ENCODE assay signal across 1 mouse cellular context in the genomic region with DNA sequence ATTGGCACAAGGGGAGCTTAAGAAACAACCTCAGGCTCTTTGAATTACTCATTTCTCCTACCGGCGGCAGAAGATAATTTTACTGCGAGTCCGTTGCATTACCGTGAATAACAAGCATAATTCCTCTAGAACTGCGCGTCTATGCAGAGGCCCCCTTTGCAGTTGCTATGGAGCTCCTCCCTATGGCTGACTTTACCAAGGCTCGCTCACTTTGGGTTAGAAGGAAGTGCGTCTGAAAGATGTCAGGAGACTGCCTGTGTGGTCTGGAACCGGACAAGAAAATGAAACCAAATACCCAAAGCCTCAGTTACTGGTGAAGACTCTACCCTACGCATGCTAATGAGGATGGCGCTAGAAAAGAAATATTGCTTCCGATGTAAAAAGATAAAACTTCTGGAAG.
TF ChIP-seq lines count a peak whose summit lies in the region.

No protein-coding gene starts in this region.

TF ChIP-seq in CH12.LX, 34 proteins besides CTCF, POLR2A, EP300 and RAD21 (continued from another document):
- TF ChIP-seq JUND (conservative IDR thresholded peaks at IDR 0.05; ENCODE audit: low read depth, low read length) (no peak), MXI1 (IDR thresholded peaks at IDR 0.05; ENCODE audit: low read depth, low read length) (no peak), ELF1 (IDR thresholded peaks at IDR 0.05; ENCODE audit: low read depth, low read length) (peak; percentile 43; the same call in 1 of the 2 replicates), KAT2A (IDR thresholded peaks at IDR 0.05; ENCODE audit: insufficient replicate concordance, low read length) (no peak), MAFK (IDR thresholded peaks at IDR 0.05; ENCODE audit: insufficient replicate concordance, low read length) (no peak), TCF12 (IDR thresholded peaks at IDR 0.05; ENCODE audit: low read depth, low read length) (peak; percentile 34; the same call in 1 of the 2 replicates), GABPA (IDR thresholded peaks at IDR 0.05; ENCODE audit: insufficient replicate concordance, low read depth, low read length) (no peak), SIN3A (IDR thresholded peaks at IDR 0.05; ENCODE audit: low read length) (no peak), PAX5 (IDR thresholded peaks at IDR 0.05; ENCODE audit: low read length) (no peak), SMC3 (IDR thresholded peaks at IDR 0.05; ENCODE audit: low read depth, low read length) (peak; percentile 29; the same call in 1 of the 2 replicates), ZKSCAN1 (IDR thresholded peaks at IDR 0.05; ENCODE audit: borderline replicate concordance, low read depth, low read length) (no peak), ETS1 (conservative IDR thresholded peaks at IDR 0.05; ENCODE audit: low read depth, low read length) (0 out of 2 replicates have a peak, but pooled peaks have one; percentile 14), USF1 (IDR thresholded peaks at IDR 0.05; ENCODE audit: low read depth, low read length) (no peak), E2F4 (IDR thresholded peaks at IDR 0.05; ENCODE audit: insufficient replicate concordance, low read depth, low read length) (0 out of 2 replicates have a peak, but pooled peaks have one; percentile 28), NELFE (IDR thresholded peaks at IDR 0.05; ENCODE audit: low read depth, low read length) (no peak), POLR2AphosphoS2 (IDR thresholded peaks at IDR 0.05; ENCODE audit: low read depth, low read length) (no peak), NRF1 (IDR thresholded peaks at IDR 0.05; ENCODE audit: low read depth, low read length) (no peak), IRF4 (IDR thresholded peaks at IDR 0.05; ENCODE audit: low read depth, low read length) (peak; percentile 48), ZC3H11A (IDR thresholded peaks at IDR 0.05; ENCODE audit: low read depth, low read length) (no peak), RCOR1 (conservative IDR thresholded peaks at IDR 0.05; ENCODE audit: low read depth, low read length) (no peak)
